Mouse (Mus musculus): ENCODE measurements around the gene Spef1. TPM values are rescaled to one million over a fixed set of nuclear protein-coding genes. Genes with fewer than 3 reads are reported as not detected.

Gene Spef1
- total RNA-seq, 2 experiments from 2014 or later, result 17.4 to 18.6 TPM

DNA sequence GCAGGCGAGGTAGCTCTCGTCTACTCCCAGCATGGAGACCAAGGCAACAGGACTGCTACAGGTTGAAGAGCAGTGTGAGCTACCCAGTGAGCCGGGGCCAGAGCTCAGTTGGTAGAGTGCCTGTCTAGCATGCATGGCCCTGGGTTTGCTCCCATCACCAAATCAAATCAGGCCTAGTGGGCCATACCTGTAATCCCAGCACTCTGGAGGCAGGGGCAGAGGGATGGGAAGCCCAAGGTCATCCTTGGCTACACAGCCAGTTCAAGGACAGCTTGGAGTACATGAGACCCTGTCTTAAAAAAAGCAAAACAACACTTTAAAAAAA, 37.9 kb downstream of the Spef1 start:
- no peak for DNase-seq (ENCODE audit: extremely low spot score in 1 of 2, low spot score in 2 of 2)
- intact Hi-C loops (cut with DNase I), result no loop called here

DNA sequence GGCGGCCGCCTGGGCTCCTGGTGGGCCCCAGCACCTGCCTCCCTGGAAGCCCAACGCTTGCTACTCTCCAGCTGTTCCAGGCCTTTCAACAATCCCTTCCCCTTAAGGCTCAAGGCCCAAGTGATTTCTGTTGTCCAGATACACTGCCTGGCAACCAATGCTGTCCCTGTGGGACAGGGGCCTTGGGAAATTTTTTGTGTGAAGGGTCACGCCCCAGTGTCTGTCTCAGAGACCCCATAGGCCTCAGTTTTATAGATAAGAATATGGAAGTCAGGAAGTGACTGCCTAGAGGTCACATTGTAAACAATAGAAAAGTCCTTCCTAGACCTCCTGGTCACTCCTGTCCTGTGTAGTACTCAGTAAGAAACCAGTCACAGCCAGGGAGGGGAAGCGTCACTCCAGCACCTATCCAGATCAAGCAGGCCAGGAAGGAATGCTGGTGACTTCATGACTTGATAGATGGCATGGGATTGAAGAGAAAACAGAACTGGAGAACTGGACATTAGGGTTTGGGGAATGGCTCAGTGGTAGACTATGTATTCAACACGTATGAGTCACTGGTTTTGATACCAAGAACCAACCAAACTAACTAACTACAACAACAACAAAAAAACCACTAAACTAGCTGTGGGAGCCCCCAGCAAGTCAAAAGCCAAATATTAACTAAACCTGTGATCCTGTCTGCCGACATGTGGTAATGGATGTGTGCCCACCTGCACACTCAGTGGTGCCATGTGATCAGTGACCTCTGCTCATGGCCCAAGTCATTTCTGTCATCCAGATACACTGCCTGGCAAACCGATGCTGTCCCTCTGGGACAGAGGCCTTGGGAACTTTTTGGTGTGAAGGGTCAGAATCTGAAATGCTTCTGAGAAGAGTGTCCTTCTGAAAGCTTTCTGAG, 38.5 kb downstream of the Spef1 start:
- intact Hi-C loops (cut with DNase I), result no loop called here
- DNase-seq (ENCODE audit: extremely low spot score in 1 of 2, low spot score in 2 of 2), result no peak

DNA sequence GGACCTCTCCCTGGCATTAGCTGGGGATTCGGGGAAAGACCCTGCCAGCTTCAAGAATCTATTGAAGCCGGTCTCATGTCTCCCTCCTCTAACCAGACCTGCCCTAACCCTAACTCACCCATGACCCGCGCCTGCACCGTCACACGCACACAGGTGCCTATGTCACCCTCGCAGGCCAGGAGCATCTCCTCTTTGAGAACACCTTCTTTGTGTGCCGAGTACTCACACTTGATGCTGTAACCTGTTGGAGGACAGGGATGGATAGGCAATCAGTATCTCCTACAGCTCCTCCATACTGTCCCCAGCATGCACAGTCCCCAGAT, 40.1 kb downstream of the Spef1 start:
- intact Hi-C loops (cut with DNase I), result no loop called here
- DNase-seq (ENCODE audit: extremely low spot score in 1 of 2, low spot score in 2 of 2), result no peak

DNA sequence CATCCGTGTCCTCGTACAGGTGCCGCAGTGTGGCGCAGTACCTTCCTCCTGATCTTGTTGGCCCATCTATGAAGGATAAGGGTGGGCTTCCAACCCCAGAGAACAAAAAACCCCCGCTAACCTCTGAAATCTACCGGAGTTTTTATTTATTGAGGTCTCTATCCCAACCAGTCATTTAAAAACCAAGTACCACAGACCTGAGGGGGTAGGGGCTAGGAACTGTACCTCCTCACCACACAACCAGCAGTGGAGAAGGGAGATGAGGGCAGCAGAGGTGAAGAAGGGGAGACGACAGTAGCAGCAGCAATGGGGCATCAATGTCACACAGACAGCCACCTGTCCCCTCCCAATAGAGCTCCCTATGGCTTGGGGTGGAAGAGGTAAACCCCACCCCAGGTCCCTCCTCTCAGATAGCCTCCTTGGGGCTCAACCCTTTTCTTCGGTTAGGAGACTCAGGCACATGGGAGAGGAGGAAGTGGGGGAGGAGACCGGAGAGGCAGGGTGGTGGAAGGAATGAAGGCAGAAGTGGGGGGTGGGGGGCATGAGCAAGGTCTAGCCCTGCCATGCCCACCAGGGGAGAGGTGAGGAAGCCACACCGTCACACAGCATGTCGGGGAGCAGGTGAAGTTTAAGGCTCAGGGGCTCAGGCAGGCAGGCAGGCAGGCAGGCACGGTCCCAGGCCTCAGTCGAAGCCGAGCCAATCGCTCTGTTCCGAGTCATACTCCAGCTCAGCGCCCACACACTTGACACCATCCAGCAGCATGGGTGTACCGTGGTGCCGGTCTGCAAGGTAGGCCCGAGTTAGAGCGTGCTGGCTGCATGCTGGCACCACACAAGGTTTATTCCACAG, 40.7 kb downstream of the Spef1 start:
- intact Hi-C loops (cut with DNase I), result no loop called here
- DNase-seq (ENCODE audit: extremely low spot score in 1 of 2, low spot score in 2 of 2), result no peak

DNA sequence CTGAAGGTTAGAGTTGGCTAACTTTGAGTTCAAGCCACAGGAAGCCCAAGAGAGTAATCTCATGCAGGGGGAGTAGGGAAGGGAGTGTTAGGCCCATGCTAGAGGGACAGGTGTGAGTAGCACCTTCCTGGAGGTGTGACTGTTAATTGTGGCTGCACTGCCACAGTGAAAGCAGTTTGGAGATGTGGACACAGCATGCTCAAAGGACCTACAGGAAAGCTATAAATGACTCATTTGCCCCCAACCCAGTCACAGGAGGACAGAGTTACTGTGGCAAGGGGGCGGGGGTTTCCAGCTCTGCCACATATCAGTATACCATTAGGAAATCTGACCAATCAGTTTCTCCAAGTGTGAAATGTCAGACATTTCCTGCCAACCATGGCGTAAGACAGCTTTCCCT, 41.5 kb downstream of the Spef1 start:
- intact Hi-C loops (cut with DNase I), result no loop called here
- DNase-seq (ENCODE audit: extremely low spot score in 1 of 2, low spot score in 2 of 2), result no peak

DNA sequence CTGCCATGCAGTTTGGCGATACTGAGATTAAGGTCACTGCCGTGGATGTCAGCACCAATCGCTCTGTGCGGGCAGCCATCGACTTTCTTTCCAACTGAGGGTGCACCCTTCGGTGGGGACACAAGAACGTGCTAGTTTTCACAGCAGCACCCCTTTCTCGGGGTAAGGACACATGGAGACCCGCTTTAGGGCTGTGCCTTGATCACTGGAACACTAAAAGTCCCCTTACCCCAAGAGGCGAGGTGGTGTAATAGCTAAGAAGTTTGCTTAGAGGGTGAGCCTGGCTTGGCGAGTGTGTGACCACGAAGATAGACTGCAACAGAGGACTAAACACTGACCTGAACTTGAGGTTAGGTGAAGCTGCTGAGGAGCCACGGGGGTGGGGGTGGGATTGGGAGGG, 42.0 kb downstream of the Spef1 start:
- no peak for DNase-seq (ENCODE audit: extremely low spot score in 1 of 2, low spot score in 2 of 2)
- intact Hi-C loops (cut with DNase I), result no loop called here

DNA sequence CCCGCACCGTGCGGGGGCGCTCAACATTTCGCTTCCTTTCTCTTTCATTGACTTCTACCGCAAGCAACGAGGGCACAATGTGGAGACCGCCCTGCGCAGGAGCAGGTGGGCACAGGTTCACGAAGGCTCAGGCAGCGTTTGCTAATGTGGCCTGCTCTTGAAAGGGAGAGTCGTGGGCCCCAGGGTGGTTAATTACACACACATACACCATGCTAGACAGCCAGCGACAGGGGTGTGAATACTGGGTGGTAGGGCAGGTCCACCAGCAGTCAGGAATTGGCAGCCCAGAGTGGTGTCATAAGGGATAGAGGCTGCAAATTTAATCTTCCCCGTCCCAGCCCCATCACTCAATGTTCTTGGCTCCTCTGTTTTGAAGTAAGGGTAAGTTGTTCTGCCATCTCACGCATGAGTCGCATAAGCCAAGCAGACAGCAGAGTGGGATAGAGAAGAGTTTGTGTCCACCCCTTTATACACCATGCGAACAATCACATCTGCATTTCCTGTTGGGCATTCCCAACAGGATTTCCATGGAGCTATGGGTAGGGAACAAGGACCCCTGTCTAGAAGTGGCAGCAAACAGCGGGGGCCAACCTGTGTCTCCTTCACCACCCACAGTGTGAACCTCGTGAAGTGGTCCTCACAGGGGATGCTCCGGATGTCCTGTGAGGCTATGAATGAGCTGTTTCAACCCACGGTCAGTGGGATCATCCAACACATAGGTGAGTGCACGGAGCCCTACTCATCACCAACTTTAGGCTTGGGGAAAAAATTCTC, 43.9 kb downstream of the Spef1 start:
- intact Hi-C loops (cut with DNase I), result loop anchor here (5.0 kb wide), 1 partner anchor 46 kb away; no protein-coding TSS in a partner anchor
- DNase-seq (ENCODE audit: extremely low spot score in 1 of 2, low spot score in 2 of 2), result no peak

DNA sequence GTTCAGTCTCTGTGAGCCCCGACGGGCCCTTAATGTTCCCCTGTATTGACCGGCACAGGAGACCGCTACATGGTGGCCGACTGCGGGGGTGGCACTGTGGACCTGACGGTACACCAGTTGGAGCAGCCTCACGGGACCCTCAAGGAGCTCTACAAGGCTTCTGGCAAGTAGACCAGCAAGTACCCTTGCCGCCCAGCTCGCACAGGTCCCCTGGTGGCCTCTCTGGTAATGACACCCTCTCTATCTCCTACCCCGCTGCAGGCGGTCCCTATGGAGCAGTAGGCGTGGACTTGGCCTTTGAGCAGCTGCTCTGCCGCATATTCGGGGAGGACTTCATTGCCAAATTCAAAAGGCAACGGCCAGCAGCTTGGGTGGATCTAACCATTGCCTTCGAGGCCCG, 44.5 kb downstream of the Spef1 start:
- intact Hi-C loops (cut with DNase I), result loop anchor here (5.0 kb wide), 1 partner anchor 45 kb away; no protein-coding TSS in a partner anchor
- peak; percentile 36 to 85 for DNase-seq (ENCODE audit: extremely low spot score in 1 of 2, low spot score in 2 of 2)

DNA sequence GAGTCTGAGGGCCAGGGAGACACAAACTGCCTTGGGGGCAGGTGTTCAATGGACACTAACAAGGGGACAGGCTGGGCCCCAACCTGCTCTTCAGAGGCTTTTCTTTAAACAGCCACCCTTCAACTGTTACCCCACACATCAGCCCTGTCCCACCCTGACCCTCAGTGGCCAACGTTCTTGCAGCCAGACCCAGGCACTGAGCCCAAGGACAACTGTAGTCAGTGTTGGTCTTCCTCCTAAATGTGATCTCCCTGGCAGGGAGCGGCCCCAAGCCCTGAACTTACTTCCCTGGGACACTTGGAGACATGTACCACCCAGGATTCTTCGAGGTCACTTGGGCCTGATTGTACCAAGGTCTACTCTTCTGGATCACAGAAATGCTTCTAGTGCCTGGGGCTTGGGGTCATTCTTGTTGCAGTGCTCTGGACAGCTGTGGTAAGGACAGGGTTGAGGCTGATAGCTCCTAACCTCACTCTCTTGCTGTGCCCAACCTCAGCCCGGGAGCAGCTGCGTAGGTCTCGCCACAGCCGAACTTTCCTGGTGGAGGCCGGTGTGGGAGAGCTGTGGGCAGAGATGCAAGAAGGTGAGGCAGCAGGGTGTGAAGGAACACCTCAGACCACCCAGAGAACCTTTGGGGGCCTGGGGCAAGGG, 45.6 kb downstream of the Spef1 start:
- DNase-seq (ENCODE audit: extremely low spot score in 1 of 2, low spot score in 2 of 2), result no peak
- intact Hi-C loops (cut with DNase I), result loop anchor here (5.0 kb wide), 1 partner anchor 44 kb away; no protein-coding TSS in a partner anchor

DNA sequence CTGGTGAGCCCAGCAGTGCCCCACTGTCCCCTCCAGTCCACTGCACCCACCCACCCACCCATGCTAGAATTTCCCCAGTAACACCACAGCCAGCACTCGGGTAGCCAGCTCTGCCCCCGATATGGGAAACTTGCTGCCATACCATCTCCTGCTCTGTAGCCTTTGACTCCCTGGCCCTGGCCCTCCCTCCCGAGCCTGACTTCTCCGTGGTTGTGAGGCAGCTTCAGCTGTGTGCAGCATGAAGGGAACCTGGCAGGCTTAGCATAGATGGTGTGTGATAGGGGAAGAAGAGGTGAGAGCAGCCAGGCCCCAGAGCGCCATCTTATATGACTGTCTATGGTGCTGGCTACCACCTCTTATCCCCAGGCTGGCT, 46.6 kb downstream of the Spef1 start:
- DNase-seq (ENCODE audit: extremely low spot score in 1 of 2, low spot score in 2 of 2), result no peak
- intact Hi-C loops (cut with DNase I), result loop anchor here (5.0 kb wide), 1 partner anchor 43 kb away; no protein-coding TSS in a partner anchor

DNA sequence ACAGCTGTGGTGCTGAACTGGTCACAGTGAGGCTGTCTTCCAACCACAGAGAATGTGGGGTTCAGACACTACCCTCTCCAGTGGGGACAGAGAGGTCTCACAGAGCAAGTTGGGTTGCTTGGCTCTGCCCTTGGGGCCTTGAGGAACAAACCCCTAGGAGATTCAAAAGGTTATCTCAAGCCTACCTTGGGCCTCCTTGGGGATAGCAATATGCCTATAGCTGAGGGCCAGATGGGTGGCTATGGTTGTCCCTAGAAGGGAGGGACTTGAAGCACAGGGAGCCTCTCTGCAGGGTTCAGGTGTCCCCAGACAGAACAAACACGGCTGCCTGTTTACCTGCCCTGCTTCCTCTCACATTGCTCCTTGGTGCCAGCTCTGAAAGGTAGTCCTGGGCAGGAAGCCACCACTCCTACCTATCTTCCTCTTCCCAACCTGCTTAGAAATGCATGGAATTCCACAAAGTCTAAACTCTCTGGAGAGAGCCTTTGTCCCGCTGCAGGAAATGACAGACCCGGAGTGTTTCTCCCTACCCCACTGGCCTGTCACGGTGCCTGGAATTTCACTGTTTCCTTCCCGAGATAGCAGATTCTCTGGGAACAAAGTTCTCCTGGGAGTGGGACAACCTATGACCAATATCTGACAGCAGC, 47.1 kb downstream of the Spef1 start:
- intact Hi-C loops (cut with DNase I), result loop anchor here (5.0 kb wide), 1 partner anchor 43 kb away; no protein-coding TSS in a partner anchor

DNA sequence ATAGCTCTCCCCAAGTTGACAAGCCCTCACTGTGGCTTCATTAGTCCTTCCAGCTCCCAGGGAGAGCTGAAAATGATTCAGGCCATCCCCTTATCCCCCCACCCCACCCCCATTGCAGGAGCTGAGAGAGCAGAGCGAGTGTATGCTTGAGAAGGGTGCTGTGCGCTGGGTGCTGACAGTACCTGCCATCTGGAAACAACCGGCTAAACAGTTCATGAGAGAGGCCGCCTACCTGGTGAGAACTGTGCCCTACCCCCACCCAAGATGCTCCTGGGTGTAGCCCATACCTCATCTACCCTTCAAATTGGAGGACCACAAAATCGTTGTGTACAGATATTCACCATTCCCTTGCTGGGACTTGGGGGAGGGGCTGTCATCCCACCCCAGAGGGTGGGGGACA, 47.8 kb downstream of the Spef1 start:
- intact Hi-C loops (cut with DNase I), result no loop called here

More for the DNA sequence above, 47.1 kb downstream of the Spef1 start:
- DNase-seq (ENCODE audit: extremely low spot score in 1 of 2, low spot score in 2 of 2), result peak in 1 of 2 experiments; percentile 49

DNA sequence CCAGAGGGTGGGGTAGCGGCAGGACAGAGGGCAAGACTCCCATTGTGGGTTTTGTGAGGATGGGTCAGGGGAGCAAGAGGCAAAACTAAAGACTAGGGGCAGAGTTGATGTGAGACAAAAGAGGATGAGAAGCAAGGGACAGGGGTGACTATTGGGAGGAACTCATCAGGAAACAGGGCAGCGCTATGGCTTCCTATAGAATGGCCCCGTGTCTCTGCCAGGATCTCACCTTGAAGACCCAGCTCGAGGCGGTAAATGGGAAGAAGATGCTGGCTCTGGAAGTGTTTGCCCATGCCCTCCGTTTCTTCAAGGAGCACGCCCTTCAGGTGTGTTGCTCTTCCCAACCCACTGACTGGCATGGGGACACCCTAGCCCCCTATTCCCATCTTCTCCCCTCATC, 48.3 kb downstream of the Spef1 start:
- intact Hi-C loops (cut with DNase I), result no loop called here

More for the DNA sequence above, 47.8 kb downstream of the Spef1 start:
- peak in 1 of 2 experiments; percentile 14 for DNase-seq (ENCODE audit: extremely low spot score in 1 of 2, low spot score in 2 of 2)

DNA sequence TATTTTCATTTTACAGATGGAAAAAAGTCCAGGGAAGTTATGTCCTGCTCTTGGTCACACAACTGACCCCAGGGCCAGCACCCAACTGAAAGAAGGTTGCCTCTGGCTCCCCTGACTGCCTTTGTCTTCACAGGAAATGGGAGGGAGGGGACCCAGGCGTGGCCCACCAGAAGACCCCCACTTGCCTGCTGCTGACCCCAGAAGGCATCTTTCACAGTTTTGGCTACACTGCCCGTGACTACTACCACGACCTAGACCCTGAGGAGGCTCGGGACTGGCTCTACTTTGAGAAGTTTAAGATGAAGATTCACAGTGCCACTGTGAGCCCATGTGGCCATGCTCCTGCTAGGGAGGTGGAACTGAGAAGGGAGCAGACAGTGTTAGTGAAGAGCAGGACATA, 48.8 kb downstream of the Spef1 start:
- intact Hi-C loops (cut with DNase I), result no loop called here
- DNase-seq (ENCODE audit: extremely low spot score in 1 of 2, low spot score in 2 of 2), result peak in 1 of 2 experiments; percentile 11

More for the DNA sequence above, 48.3 kb downstream of the Spef1 start:
- peak in 1 of 2 experiments; percentile 11 for DNase-seq (ENCODE audit: extremely low spot score in 1 of 2, low spot score in 2 of 2)

DNA sequence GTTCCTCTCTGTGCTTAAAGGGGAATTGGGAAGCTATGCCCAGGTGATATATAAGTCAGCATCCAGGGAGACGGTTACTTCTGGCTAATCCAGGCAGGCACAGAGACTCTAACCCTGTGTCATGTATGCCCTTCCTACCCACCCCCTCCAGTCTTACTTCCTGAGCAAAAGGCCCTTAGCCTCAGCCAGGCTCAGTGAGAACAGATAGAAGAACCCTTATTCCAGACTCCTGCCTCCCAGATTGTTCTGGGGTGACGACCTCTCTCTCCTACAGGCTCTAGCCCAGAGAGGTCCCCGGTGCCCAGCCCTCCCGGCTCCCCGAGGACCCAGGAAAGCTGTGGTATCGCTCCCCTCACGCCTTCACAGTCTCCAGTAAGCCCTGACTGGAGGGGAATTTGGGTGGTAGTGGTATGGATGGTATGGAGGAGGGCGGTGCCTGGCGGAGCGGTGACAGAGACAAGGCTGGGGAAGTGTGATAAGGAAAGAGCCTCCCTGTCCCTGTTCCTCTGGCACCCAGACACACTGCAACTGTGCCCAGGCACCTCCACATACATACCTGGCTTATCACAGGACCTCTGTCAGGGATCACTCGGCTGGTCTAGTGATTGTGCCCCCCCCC, 51.5 kb downstream of the Spef1 start:
- DNase-seq (ENCODE audit: extremely low spot score in 1 of 2, low spot score in 2 of 2), result peak in 1 of 2 experiments; percentile 15

DNA sequence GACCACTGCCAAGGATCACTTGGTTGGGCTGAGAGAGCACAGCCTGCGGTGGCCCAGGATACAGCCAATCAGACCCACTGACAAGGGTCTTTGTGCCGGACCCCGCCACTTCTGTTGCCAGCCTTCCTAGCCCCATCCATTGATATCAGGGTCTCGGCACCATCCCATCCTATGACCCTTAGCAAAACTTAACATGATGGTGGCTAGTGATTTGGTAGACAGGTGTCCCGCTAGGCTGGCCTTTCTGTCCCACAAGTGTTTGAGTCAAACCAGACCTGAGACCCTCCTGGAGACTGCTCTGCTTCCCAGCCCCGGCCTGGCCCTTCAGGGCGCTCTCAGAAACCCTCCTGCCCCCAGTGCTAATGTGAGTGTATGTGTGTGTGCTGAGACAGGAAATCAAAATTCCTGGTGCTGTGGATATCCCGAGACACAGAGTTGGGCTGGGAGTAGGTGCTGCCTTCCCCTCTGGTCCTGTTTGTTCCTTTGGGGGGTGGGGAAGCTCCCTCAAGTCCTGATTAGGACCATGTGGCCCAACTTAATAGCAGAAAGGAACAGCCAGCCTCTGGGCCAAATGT, 52.2 kb downstream of the Spef1 start:
- intact Hi-C loops (cut with DNase I), result no loop called here
- peak in 1 of 2 experiments; percentile 17 for DNase-seq (ENCODE audit: extremely low spot score in 1 of 2, low spot score in 2 of 2)

More for the DNA sequence above, 51.5 kb downstream of the Spef1 start:
- intact Hi-C loops (cut with DNase I), result no loop called here

DNA sequence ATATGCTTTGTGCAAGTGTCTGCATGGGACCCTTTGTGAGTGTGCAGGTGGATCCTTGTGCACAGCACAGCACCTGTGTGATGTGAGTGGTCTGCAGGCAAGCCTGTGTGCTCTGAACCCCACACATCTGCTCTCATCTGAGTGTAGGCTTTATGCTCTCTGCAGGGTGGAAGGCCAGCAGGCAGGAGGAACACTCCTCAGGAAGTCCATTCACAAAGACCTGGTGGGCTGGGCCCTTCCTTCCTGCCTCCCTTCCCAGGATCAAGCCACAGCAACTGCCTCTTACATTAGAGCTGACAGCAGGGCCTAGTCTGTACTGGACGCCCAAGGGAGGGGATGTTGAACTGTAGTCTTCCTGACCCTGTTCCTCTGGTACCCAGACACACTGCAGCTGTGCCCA, 52.7 kb downstream of the Spef1 start:
- intact Hi-C loops (cut with DNase I), result no loop called here
- peak in 1 of 2 experiments; percentile 69 for DNase-seq (ENCODE audit: extremely low spot score in 1 of 2, low spot score in 2 of 2)
